Mouse (Mus musculus): Measurements from ENCODE around the gene Insm1. TPM values are rescaled to one million over a fixed set of nuclear protein-coding genes. Genes with fewer than 3 reads are reported as not detected.

Insm1 gene
- total RNA-seq, 1 experiment from 2014 or later, result not detected

- no peak for ATAC-seq (replicated peaks; ENCODE audit: insufficient number of reproducible peaks, low FRiP score, low TSS enrichment, poor library complexity, severe bottlenecking)
Measured at GRCm38 (mm10) chr2:146257037-146257436, 35.3 kb downstream of the Insm1 start.

- ATAC-seq (replicated peaks; ENCODE audit: insufficient number of reproducible peaks, low FRiP score, low TSS enrichment, poor library complexity, severe bottlenecking), result no peak
Measured at GRCm38 (mm10) chr2:146257609-146258008, 35.9 kb downstream of the Insm1 start.

GRCm38 (mm10) chr2:146258736-146259469 is 37.2 kb downstream of the Insm1 start:
- ATAC-seq (replicated peaks; ENCODE audit: insufficient number of reproducible peaks, low FRiP score, low TSS enrichment, poor library complexity, severe bottlenecking), result no peak

GRCm38 (mm10) chr2:146259787-146260560 is 38.3 kb downstream of the Insm1 start:
- ATAC-seq (replicated peaks; ENCODE audit: insufficient number of reproducible peaks, low FRiP score, low TSS enrichment, poor library complexity, severe bottlenecking), result no peak

- no peak for ATAC-seq (replicated peaks; ENCODE audit: insufficient number of reproducible peaks, low FRiP score, low TSS enrichment, poor library complexity, severe bottlenecking)
Measured at GRCm38 (mm10) chr2:146261146-146261545, 39.4 kb downstream of the Insm1 start.

- no peak for ATAC-seq (replicated peaks; ENCODE audit: insufficient number of reproducible peaks, low FRiP score, low TSS enrichment, poor library complexity, severe bottlenecking)
Measured at GRCm38 (mm10) chr2:146262215-146262614, 40.5 kb downstream of the Insm1 start.

GRCm38 (mm10) chr2:146262966-146263365 is 41.2 kb downstream of the Insm1 start:
- ATAC-seq (replicated peaks; ENCODE audit: insufficient number of reproducible peaks, low FRiP score, low TSS enrichment, poor library complexity, severe bottlenecking), result no peak

GRCm38 (mm10) chr2:146265045-146265444 is 43.3 kb downstream of the Insm1 start:
- no peak for ATAC-seq (replicated peaks; ENCODE audit: insufficient number of reproducible peaks, low FRiP score, low TSS enrichment, poor library complexity, severe bottlenecking)

- ATAC-seq (replicated peaks; ENCODE audit: insufficient number of reproducible peaks, low FRiP score, low TSS enrichment, poor library complexity, severe bottlenecking), result no peak
Measured at GRCm38 (mm10) chr2:146266539-146266938, 44.8 kb downstream of the Insm1 start.
